Mouse (Mus musculus) heart, postnatal 0 days (tissue): ENCODE data around the gene Commd1. TPM values are rescaled to one million over a fixed set of nuclear protein-coding genes. Genes with fewer than 3 reads are reported as not detected.
A peak's percentile ranks its signal among the peaks of the same experiment; 100 is the strongest.

Source experiments
- ATAC-seq: fragments of 200-750 bp; cut with Nextera tagmentation; 2 replicates; pipeline ENCODE4 v1.8.0; 2017; ENCODE audit warnings: low read depth, moderate number of reproducible peaks, moderate library complexity; ENCODE audit not compliant: insufficient read depth
- DNase-seq: peaks from one replicate; pipeline ENCODE4 v3.0.0-alpha.2; 2016; ENCODE audit warnings: low spot score
- H3K27ac ChIP-seq: fragments of 300-500 bp; sonication (generic); 2 replicates; pipeline ENCODE4 v1.5.1; 2014; ENCODE audit warnings: low read depth, mild to moderate bottlenecking
- H3K27me3 ChIP-seq: fragments of 300-500 bp; sonication (generic); 2 replicates; pipeline ENCODE4 v1.6.1; 2014; ENCODE audit warnings: low read length, mixed read lengths; ENCODE audit not compliant: control insufficient read depth, insufficient read depth
- H3K36me3 ChIP-seq: fragments of 300-500 bp; sonication (generic); replicated peaks from 2 replicates; pipeline ENCODE4 v1.6.1; 2014; ENCODE audit warnings: low read length, mixed read lengths; ENCODE audit not compliant: control insufficient read depth, insufficient read depth
- H3K4me1 ChIP-seq: fragments of 300-500 bp; sonication (generic); 2 replicates; pipeline ENCODE4 v1.6.1; 2014; ENCODE audit warnings: antibody characterized with exemption; ENCODE audit not compliant: control insufficient read depth, insufficient read depth
- H3K4me2 ChIP-seq: fragments of 300-500 bp; sonication (generic); 2 replicates; pipeline ENCODE4 v1.6.1; 2014; ENCODE audit warnings: low read depth, mild to moderate bottlenecking, low read length, moderate library complexity
- H3K4me3 ChIP-seq: fragments of 300-500 bp; sonication (generic); 2 replicates; pipeline ENCODE4 v1.5.1; 2014; ENCODE audit warnings: low read depth, low read length
- H3K9ac ChIP-seq: fragments of 300-500 bp; sonication (generic); replicated peaks from 2 replicates; pipeline ENCODE4 v1.6.1; 2014; ENCODE audit warnings: low read depth, low read length, mixed read lengths
- H3K9me3 ChIP-seq: fragments of 300-500 bp; sonication (generic); replicated peaks from 2 replicates; pipeline ENCODE4 v1.6.1; 2016; ENCODE audit warnings: low read length; ENCODE audit not compliant: control insufficient read depth
- CTCF ChIP-seq: IDR thresholded peaks from 2 replicates; pipeline ENCODE4 v1.5.1; 2016; ENCODE audit warnings: antibody characterized with exemption, control low read depth, low read depth
- EP300 ChIP-seq: IDR thresholded peaks from 2 replicates; pipeline ENCODE4 v1.6.1; 2016; ENCODE audit warnings: antibody characterized with exemption, low read depth
- WGBS: fragments of 180-500 bp; shearing (Covaris S2); extraction: QIAGEN DNeasy Blood & Tissue Kit; methylation state at CpG from one replicate; pipeline ENCODE4 v1.1.7; 2014; 5-methylcytosine and 5-hydroxymethylcytosine counted together
- polyA plus RNA-seq: library from polyadenylated mRNA; unstranded; fragments of >200 nt; fragmentation: Nextera tagmentation; extraction: Ambion mirVana; gene quantifications from 2 replicates; pipeline ENCODE4 v1.2.1, GENCODE M21; 2015
- total RNA-seq: library from RNA; depleted of rRNA; stranded (reverse); fragments of >200 nt; gene quantifications from 2 replicates; pipeline ENCODE4 v1.2.3, GENCODE M21; 2014; ENCODE audit warnings: low replicate concordance

Commd1 gene
- total and polyA plus RNA-seq, 2 experiments from 2014 or later, result 43.5 to 376 TPM

- H3K27me3 ChIP-seq, result no peaks in the 10 kb centered on the region
- H3K36me3 ChIP-seq, result no peaks in the 10 kb centered on the region
- DNase-seq (no peak), ATAC-seq (no peak)
- peak overlapping the region; percentile 77 for H3K27ac ChIP-seq
- WGBS, result 46% methylated on average over 7 of the region's 7 CpGs
- H3K9me3 ChIP-seq, result no peaks in the 10 kb centered on the region
- H3K4me1 ChIP-seq, result peaks cover 12% of the 10 kb centered on the region; the same call in 1 of the 2 replicates
- H3K9ac ChIP-seq, result no peak overlapping the region
- H3K4me3 ChIP-seq, result peak overlapping the region; percentile 12; the same call in 1 of the 2 replicates
- TF ChIP-seq CTCF (no peak), EP300 (no peak)
- peak overlapping the region; percentile 50 for H3K4me2 ChIP-seq
Measured at GRCm38 (mm10) chr11:22871628-22872306, 110.4 kb downstream of the Commd1 start.

- Histone ChIP-seq H3K27me3 (no peaks in the 10 kb centered on the region), H3K36me3 (no peaks in the 10 kb centered on the region), H3K4me2 (no peak overlapping the region), H3K27ac (no peak overlapping the region), H3K4me3 (no peak overlapping the region), H3K9me3 (no peaks in the 10 kb centered on the region), H3K9ac (no peak overlapping the region), H3K4me1 (peaks cover 9% of the 10 kb centered on the region; the same call in 1 of the 2 replicates)
- no peak for TF ChIP-seq EP300
- no peak for TF ChIP-seq CTCF
- ATAC-seq (no peak), DNase-seq (no peak)
- 72% methylated on average over 8 of the region's 8 CpGs for WGBS
Measured at GRCm38 (mm10) chr11:22868582-22868981, 113.6 kb downstream of the Commd1 start.

- no peak overlapping the region for H3K9ac ChIP-seq
- WGBS, result 71% methylated on average over 5 of the region's 5 CpGs
Measured at GRCm38 (mm10) chr11:22867691-22868090, 114.5 kb downstream of the Commd1 start.

GRCm38 (mm10) chr11:22865635-22866246 is 116.4 kb downstream of the Commd1 start:
- TF ChIP-seq CTCF (no peak), EP300 (no peak)
- no peak for ATAC-seq
- H3K9me3 ChIP-seq, result no peaks in the 10 kb centered on the region
- no peak overlapping the region for H3K4me3 ChIP-seq
- no peaks in the 10 kb centered on the region for H3K27me3 ChIP-seq
- H3K4me2 ChIP-seq, result no peak overlapping the region
- H3K4me1 ChIP-seq, result peaks cover under 1% of the 10 kb centered on the region; the same call in 1 of the 2 replicates
- H3K27ac ChIP-seq, result no peak overlapping the region
- no peak for DNase-seq
- H3K9ac ChIP-seq, result no peak overlapping the region
- H3K36me3 ChIP-seq, result no peaks in the 10 kb centered on the region
- 81% methylated on average over 7 of the region's 7 CpGs for WGBS

More at GRCm38 (mm10) chr11:22867691-22868090, 114.5 kb downstream of the Commd1 start:
- Histone ChIP-seq H3K27ac (no peak overlapping the region), H3K4me3 (no peak overlapping the region), H3K4me2 (no peak overlapping the region), H3K4me1 (0 out of 2 replicates have a peak, but pooled peaks cover 4% of the 10 kb centered on the region), H3K9me3 (no peaks in the 10 kb centered on the region), H3K36me3 (no peaks in the 10 kb centered on the region), H3K27me3 (no peaks in the 10 kb centered on the region)
- ATAC-seq (no peak), DNase-seq (no peak)
- TF ChIP-seq CTCF (no peak), EP300 (no peak)

- Histone ChIP-seq H3K9ac (no peak overlapping the region), H3K9me3 (no peaks in the 10 kb centered on the region), H3K4me3 (no peak overlapping the region), H3K27ac (no peak overlapping the region), H3K36me3 (no peaks in the 10 kb centered on the region), H3K4me1 (peaks cover 8% of the 10 kb centered on the region; the same call in 1 of the 2 replicates), H3K27me3 (no peaks in the 10 kb centered on the region), H3K4me2 (no peak overlapping the region)
- DNase-seq (no peak), ATAC-seq (no peak)
- 77% methylated on average over 8 of the region's 8 CpGs for WGBS
- no peak for TF ChIP-seq EP300
- no peak for TF ChIP-seq CTCF
Measured at GRCm38 (mm10) chr11:22864305-22865060, 117.7 kb downstream of the Commd1 start.
